Mouse (Mus musculus) gastrocnemius, postnatal 4 days (tissue): ENCODE data around the gene Lrp4. TPM values are rescaled to one million over a fixed set of nuclear protein-coding genes. Genes with fewer than 3 reads are reported as not detected.
"Not testable (repeated sequence)": the region's sequence is repeated elsewhere in the genome, so short reads cannot be mapped to it uniquely, and the experiment has no call there.

Experiments used
- DNase-seq, 2 experiments: peaks; one replicate each; pipeline ENCODE4 v3.0.0; 2021 to 2022; ENCODE audit warnings: low spot score in 2 of 2, mixed read lengths in 2 of 2
- total RNA-seq, 2 experiments: library from RNA; stranded (reverse); gene quantifications; 2 replicates each; pipeline ENCODE4 v1.2.3; 2021

Lrp4 gene
- total RNA-seq, 2 experiments from 2014 or later: 33.8 to 34.7 TPM

DNA sequence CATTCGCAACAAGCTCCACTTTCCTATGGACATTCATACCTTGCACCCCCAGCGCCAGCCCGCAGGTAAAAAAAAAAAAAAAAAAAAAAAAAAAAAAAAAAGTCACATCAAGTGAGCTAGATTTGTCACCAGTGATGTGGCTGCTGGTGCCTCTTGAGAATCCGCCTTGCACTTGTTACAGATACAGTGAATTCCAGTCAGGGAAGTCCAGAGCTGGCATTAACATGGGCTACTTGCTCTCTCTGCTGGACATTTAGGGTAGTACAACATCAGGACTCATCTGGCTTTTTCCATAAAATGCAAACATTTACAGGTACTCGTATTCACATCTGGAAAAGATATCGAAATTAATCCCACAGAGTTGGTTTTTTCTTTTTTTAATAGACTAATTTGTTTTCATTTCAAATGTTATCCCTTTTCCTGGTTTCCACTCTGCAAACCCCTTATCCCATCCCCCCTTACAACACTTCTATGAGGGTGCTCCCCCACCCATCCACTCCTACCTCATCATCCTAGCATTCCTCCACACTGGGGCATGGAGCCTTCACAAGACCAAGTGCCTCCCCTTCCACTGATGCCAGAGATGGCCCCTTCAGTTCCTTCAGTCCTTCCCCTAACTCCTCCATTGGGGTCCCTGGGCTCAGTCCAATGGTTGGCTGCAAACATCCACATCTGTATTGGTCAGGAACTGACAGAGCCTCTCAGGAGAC, 23.6 kb downstream of the Lrp4 start:
- no peak for DNase-seq

GRCm38 (mm10) chr2:91484698-91485097, 27.4 kb downstream of the Lrp4 start:
- DNase-seq: no peak

DNA sequence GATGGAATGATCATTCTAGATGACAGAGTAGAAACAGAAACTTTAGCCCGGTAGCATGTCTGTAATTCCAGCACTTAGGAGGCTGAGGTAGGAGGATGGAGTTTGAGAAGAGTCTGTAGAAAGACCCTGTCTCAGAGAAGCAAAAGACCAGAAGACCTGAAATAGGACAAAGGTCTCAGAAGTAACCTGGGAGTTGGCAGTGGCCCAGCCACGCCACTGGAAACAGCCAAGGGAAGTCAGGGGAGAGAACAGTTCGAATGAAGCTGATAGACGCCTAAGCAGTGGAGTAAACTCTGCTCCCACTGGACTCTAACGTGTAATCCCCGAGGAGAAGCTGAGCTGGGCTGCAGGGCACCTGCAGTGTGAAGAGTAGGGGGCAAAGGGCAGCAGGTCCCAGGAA, 27.9 kb downstream of the Lrp4 start:
- DNase-seq: no peak

- DNase-seq: not testable (repeated sequence)
Observed at GRCm38 (mm10) chr2:91487295-91487694, 30.0 kb downstream of the Lrp4 start.

DNA sequence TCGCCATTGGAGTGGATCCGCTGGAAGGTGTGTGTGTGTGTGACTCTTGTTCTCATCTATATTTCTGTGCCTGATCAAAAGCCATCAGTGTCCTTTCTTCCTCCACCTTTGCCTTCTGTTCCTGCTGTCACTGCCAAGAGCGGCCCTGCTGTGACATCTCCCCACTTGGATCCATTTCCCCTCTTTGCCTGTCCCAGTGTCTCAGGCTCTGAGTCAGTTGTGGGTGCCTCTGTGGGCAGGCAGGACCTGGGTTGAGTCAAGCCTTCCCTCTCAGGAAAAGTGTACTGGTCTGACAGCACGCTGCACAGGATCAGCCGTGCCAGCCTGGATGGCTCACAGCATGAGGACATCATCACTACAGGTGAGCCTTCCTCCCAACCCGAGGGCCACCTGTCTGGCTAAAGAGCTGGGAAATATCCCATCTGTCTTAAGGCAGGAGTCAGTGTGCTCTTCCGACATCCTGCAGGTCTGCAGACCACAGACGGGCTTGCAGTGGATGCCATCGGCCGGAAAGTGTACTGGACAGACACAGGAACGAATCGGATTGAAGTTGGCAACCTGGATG, 34.8 kb downstream of the Lrp4 start:
- DNase-seq: no peak

DNA sequence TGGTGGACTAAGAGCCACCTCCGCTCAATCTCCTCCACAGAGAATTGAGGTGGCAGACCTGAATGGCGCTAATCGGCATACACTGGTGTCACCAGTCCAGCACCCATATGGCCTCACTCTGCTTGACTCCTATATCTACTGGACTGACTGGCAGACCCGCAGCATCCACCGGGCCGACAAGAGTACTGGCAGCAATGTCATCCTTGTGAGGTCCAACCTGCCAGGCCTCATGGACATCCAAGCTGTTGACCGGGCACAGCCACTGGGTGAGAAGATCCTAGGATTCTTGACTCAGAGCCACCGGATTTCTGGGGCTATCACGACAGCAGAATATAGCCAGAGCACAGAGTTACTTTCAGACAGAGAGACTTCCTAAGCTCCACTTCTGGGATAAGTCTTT, 36.7 kb downstream of the Lrp4 start:
- DNase-seq: no peak

DNA sequence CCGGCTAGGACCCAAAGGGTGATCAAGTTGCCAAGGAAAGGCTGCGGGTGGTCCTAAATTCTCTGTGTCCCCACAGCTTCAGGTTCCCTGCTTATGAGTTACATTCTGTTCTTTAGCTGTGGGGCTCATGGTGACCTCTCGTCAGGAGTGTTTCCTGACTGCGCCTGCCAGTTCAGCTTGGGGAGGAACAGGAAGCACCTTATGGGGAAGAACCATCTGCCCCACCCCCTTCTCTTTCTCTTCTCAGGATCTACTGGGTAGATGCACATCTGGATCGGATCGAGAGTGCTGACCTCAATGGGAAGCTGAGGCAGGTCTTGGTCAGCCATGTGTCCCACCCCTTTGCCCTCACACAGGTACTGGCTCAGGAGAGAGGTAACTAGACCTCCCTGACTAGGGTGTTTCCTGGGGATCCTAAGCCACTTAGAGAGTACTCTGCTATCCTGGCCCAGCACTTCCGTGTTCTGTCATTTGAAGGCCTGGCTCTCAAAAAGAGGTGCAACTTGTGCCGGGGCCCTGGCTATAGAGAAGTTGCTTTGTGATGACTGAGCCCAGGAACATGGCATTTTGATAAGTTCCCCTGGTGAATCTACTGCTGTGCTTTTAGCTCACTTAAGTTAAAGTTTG, 40.9 kb downstream of the Lrp4 start:
- no peak for DNase-seq

DNA sequence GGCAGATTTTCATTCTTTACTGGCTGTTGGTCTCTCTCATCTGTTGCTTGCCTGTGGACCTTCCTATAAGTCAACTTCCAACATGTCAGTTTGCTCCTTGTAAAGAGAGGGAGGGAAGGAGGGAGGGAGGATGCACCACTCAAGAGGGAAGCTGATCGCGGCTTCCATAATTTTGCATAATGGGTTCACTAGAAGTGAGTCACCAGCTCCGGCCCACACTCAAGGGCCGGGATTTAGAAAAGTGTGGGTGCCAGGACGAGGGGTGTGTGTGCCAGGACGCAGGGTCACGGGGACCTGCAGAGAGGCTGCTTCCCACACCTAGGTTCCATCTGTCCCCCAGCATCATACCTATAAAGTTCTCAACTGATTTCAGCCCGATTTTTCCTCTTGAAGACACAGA, 50.8 kb downstream of the Lrp4 start:
- DNase-seq: no peak

DNA sequence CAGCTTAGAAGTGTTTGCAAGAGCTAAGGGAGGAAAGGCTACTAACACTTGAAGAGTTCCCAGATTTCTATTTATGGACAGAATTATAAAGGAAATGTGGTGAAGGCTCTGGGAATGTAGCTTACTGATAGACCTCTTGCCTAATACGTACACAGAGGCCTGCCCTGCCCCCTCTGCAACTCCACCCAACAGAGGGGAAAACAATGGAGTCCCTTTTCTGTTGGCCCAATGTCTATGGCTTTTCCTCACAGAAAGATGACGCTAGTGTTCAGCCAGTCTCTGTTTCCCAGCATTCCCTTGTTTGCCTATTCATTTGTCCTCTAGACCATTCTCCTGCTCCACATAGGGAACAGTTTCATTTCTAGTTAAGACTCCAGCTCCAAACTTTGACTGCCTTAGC, 59.9 kb downstream of the Lrp4 start:
- no peak for DNase-seq

DNA sequence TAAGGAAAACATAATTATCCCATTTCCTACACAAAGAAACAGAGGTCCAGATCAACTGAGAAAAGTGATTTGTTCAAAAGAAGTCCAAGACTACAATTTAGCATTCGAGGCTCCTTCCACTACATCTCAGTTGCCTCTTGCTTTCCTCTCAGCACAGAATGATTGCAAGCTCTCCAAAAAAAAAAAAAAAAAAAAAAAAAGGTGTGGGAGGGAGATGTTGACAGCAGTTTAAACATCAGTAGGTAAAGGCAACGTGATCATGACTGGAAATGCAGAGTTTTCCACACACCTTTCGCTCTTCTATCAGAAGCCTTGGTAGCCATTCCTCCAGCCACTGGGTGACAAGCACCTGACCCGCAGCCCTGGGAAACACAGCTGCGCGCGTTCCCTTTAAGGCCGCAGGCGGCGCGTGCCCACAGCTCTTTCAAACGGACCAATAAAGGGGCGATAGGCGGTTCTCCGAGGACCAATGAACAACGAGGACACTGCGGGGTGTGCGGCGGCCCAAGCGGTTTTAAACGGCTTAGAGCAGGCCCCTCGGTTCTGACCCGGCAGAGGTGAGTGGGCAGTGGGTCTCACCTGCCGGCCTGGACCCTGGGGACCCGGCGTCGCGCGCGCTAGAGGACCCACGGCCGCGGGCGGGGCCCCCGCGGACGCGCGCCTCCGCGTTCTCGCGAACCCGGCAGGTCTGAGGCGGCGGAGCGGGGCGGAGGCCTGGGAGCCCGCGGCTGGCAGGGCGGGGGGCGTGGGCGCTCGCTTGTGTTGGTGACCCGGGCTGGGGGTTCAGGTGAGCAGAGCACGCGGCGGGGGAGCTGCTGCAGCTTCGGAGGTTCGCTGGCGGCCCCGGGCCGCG, 69.2 kb downstream of the Lrp4 start, which contains the start of gene Ckap5:
Gene Ckap5 (plus strand): TSS at position 469 of the 853 bp plus-strand sequence.
- peak; percentile 79 to 89 for DNase-seq

GRCm38 (mm10) chr2:91527147-91527486, 69.8 kb downstream of the Lrp4 start:
- DNase-seq: no peak

GRCm38 (mm10) chr2:91537588-91538205, 80.4 kb downstream of the Lrp4 start:
- peak; percentile 55 to 86 for DNase-seq

Other genes starting within 250 kb of the Lrp4 start
- 1 to 10 TPM; 6.8 to 9.5 TPM for gene Ddb2, start 220.5 kb upstream of the Lrp4 start, total RNA-seq
- gene Pacsin3, start 201.6 kb upstream of the Lrp4 start, total RNA-seq: 100 to 1,000 TPM; 297 to 321 TPM
- 10 to 100 TPM; 86.1 to 95.9 TPM for gene Arfgap2, start 192.5 kb upstream of the Lrp4 start, total RNA-seq
- gene 1110051M20Rik, start 12.8 kb upstream of the Lrp4 start, total RNA-seq: 10 to 100 TPM; 13.8 to 18.2 TPM
- 10 to 100 TPM; 61.6 to 63.3 TPM for gene Ckap5, start 69.3 kb downstream of the Lrp4 start, total RNA-seq
- 1 to 10 TPM in 1 of 2 experiments, under 1 TPM in 1; 0.54 to 4.2 TPM for gene F2, start 178.9 kb downstream of the Lrp4 start, total RNA-seq
- gene Zfp408, start 192.3 kb downstream of the Lrp4 start, total RNA-seq: 10 to 100 TPM; 10.1 to 16.5 TPM
- gene Arhgap1, start 192.3 kb downstream of the Lrp4 start, total RNA-seq: 10 to 100 TPM; 46.6 to 49.3 TPM